Mouse (Mus musculus): ENCODE results near the gene Capns1. TPM values are rescaled to one million over a fixed set of nuclear protein-coding genes. Genes with fewer than 3 reads are reported as not detected.
A peak's percentile ranks its signal among the peaks of the same experiment; 100 is the strongest.
"Not testable (repeated sequence)": the region's sequence is repeated elsewhere in the genome, so short reads cannot be mapped to it uniquely, and the experiment has no call there.

Capns1 gene
- polyA plus RNA-seq, 1 experiment from 2014 or later: 94.9 TPM

DNA sequence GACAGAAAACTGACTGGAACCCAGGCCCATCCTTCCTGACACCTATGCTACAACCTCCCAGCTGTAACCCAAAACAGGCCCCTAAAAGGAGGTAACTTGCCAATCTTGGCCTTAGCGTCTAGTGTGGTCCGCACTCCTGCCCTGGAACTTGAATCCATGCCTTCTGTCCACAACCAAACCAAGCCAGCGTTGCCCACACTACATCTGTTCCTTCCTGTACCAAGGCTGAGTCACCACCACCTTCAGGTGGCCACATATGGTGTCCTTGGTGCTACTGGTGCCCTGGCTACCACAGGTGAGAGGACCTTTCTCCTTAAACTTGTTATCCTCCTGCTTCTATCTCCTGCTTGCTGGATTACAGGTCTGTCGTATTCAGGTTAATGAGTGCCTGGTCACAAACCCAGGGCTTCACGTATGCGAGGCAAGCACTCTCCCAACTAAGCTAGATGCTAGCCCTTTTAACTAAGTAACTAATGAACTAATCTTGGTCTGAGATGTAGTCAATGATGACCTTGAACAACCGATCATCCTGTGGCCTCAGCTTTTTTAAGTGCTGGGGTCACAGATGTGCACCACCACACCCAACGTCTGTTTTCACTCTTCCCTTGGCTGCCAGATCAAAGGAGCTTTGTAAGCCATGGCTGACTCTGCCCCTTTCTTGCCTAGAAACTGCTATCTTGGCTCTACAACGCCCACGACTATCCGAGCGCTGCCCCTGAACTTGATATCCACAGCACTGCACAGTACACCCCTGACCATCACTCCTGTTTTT, 10.1 kb downstream of the Capns1 start:
- Histone ChIP-seq H3K36me3 (peaks cover 73% of the 10 kb centered on the region), H3K4me3 (no peak overlapping the region), H3K4me1 (peaks cover 20% of the 10 kb centered on the region), H3K9me3 (no peaks in the 10 kb centered on the region), H3K4me2 (replicated peaks) (no peak overlapping the region), H3K27ac (no peak overlapping the region), H3K9ac (no peak overlapping the region), H3K27me3 (no peaks in the 10 kb centered on the region)
- no peak for ATAC-seq (ENCODE audit: low FRiP score, low read depth)
- 72% methylated on average over 12 of the region's 12 CpGs for WGBS

DNA sequence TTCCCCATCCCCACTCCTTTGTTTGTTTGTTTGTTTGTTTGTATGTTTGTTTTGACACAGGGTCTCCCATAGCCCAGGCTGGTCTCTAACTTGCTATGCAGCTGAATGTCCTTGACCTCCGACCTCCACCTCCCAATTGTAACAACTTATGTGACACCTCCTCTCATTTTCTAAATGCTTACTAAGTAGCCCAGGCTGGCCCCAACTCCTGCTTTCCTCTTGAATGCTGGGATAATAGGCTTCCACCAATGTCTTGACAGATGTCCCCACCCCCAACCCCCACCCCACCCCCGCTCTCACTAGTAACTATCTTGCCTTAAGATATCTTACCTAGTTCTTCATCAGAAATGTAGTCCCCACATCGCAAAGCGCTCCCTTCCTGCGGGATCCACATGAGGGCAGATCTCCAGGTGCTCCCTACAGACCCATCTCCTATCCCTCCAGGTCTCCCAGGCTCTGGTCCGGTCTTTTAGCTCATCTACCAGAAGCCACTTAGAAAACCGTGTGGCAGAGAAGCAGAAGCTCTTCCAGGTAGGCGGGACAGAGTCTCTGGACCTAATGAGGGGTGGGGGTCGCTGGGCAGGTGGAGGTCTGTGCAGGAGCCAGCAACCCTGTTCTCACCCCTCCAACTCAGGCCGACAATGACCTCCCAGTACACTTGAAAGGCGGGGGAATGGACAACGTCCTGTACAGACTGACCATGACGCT, 13.8 kb downstream of the Capns1 start:
- no peak for ATAC-seq (ENCODE audit: low FRiP score, low read depth)
- WGBS: 68% methylated on average over 13 of the region's 13 CpGs
- Histone ChIP-seq H3K9ac (no peak overlapping the region), H3K27me3 (no peaks in the 10 kb centered on the region), H3K36me3 (peaks cover 47% of the 10 kb centered on the region), H3K27ac (no peak overlapping the region), H3K4me1 (peaks cover 9% of the 10 kb centered on the region), H3K4me2 (replicated peaks) (no peak overlapping the region), H3K9me3 (no peaks in the 10 kb centered on the region), H3K4me3 (no peak overlapping the region)

- Histone ChIP-seq H3K36me3 (peaks cover 39% of the 10 kb centered on the region), H3K4me1 (peaks cover 9% of the 10 kb centered on the region), H3K9me3 (no peaks in the 10 kb centered on the region), H3K4me2 (replicated peaks) (peak within 1 kb of the TSS; percentile 46), H3K27ac (no peak within 1 kb of the TSS), H3K4me3 (peak within 1 kb of the TSS; percentile 8; the same call in 1 of the 2 replicates), H3K9ac (no peak within 1 kb of the TSS), H3K27me3 (no peaks in the 10 kb centered on the region)
- peak; percentile 45; the same call in 1 of the 2 replicates for ATAC-seq (ENCODE audit: low FRiP score, low read depth)
- 2% methylated on average over 11 of the region's 11 CpGs for WGBS
Measured at GRCm38 (mm10) chr7:30183879-30184289, 14.7 kb downstream of the Capns1 start, which contains the start of gene Cox7a1. TSS of gene Cox7a1 (plus strand) at chr7:30184144.

GRCm38 (mm10) chr7:30183189-30183588, 15.4 kb downstream of the Capns1 start:
- not testable (repeated sequence) for H3K4me3 ChIP-seq; H3K4me1 ChIP-seq; H3K4me2 ChIP-seq (replicated peaks); H3K9me3 ChIP-seq; ATAC-seq (ENCODE audit: low FRiP score, low read depth); H3K27me3 ChIP-seq; H3K27ac ChIP-seq; H3K9ac ChIP-seq
- 77% methylated on average over 7 of the region's 7 CpGs for WGBS
- peaks cover 39% of the 10 kb centered on the region for H3K36me3 ChIP-seq

GRCm38 (mm10) chr7:30181929-30182328, 16.7 kb downstream of the Capns1 start:
- not testable (repeated sequence) for H3K27ac ChIP-seq; H3K9me3 ChIP-seq; H3K4me1 ChIP-seq; H3K27me3 ChIP-seq; ATAC-seq (ENCODE audit: low FRiP score, low read depth); H3K4me2 ChIP-seq (replicated peaks); H3K9ac ChIP-seq; H3K4me3 ChIP-seq
- H3K36me3 ChIP-seq: peaks cover 36% of the 10 kb centered on the region
- 89% methylated on average over 10 of the region's 10 CpGs for WGBS

- Histone ChIP-seq H3K36me3 (peaks cover 36% of the 10 kb centered on the region), H3K9ac (no peak overlapping the region), H3K4me3 (no peak overlapping the region), H3K9me3 (no peaks in the 10 kb centered on the region), H3K4me1 (peaks cover 9% of the 10 kb centered on the region), H3K4me2 (replicated peaks) (no peak overlapping the region), H3K27me3 (no peaks in the 10 kb centered on the region), H3K27ac (no peak overlapping the region)
- no peak for ATAC-seq (ENCODE audit: low FRiP score, low read depth)
- WGBS: 3% methylated on average over 4 of the region's 4 CpGs
Measured at GRCm38 (mm10) chr7:30181308-30181707, 17.3 kb downstream of the Capns1 start.

DNA sequence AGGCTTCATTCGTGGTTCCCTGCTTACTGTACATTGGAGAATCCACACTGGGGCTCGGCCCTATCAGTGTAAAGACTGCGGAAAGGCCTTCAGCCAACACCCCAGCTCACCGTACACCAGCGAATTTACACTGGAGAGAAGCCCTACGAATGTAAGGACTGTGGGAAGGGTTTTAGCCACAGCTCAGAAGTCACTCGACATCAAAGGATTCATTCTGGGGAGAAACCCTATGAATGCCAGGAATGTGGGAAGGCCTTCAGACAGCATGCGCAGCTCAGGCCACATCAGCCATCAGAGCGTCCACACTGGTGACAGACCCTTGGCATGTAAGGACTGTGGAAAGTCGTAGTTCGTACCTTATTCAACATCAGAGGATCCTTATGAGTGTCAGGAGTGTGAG, 20.4 kb downstream of the Capns1 start:
- 79% methylated on average over 11 of the region's 11 CpGs for WGBS

GRCm38 (mm10) chr7:30176474-30176873, 22.1 kb downstream of the Capns1 start:
- Histone ChIP-seq H3K27me3 (no peaks in the 10 kb centered on the region), H3K9me3 (no peaks in the 10 kb centered on the region), H3K4me2 (replicated peaks) (no peak overlapping the region), H3K4me3 (no peak overlapping the region), H3K9ac (no peak overlapping the region), H3K27ac (no peak overlapping the region), H3K4me1 (no peaks in the 10 kb centered on the region), H3K36me3 (peaks cover 39% of the 10 kb centered on the region)
- WGBS: 82% methylated on average over 12 of the region's 12 CpGs
- no peak for ATAC-seq (ENCODE audit: low FRiP score, low read depth)

More for the DNA sequence above, 20.4 kb downstream of the Capns1 start:
- Histone ChIP-seq H3K4me3 (no peak overlapping the region), H3K27me3 (no peaks in the 10 kb centered on the region), H3K9me3 (no peaks in the 10 kb centered on the region), H3K4me2 (replicated peaks) (no peak overlapping the region), H3K9ac (no peak overlapping the region), H3K4me1 (no peaks in the 10 kb centered on the region), H3K27ac (no peak overlapping the region), H3K36me3 (peaks cover 39% of the 10 kb centered on the region)
- ATAC-seq (ENCODE audit: low FRiP score, low read depth): no peak

DNA sequence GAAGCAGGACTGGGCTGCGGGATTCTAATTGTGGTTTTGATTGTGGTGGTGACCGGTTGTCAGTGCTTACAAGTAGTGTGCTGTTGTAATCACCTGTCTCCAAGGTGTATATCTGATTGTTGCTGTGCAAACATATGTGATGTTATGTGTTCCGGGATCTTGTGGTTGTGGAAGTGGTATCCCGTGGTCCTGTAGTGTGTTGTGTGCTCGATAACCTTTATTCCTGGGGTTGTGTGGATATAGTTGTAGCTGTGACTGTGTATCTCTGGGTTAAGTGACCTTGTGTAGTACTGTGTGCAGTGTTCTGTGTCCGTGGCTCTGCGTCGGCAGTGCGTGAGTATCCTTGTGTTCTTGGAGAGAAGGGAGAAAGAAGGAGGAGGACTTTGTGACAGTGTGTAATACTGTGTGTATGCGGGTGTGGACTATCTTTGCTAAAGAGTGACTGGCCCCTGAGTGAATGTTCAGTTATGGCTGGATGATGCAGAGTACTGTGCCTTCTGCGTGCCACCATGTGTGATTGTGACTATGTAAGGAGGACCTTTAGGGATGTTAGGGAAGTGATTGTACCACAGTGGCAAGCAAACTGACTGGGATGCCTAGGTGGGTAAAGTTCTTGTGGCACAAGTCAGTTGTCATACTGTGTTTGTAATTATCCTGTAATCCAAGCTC, 28.2 kb downstream of the Capns1 start:
- ATAC-seq (ENCODE audit: low FRiP score, low read depth): peak; percentile 9; the same call in 1 of the 2 replicates
- Histone ChIP-seq H3K9ac (peak overlapping the region; percentile 88), H3K27ac (peak overlapping the region; percentile 91; the same call in 1 of the 2 replicates), H3K4me1 (peaks cover 15% of the 10 kb centered on the region), H3K4me2 (replicated peaks) (peak overlapping the region; percentile 76), H3K9me3 (peaks cover 21% of the 10 kb centered on the region), H3K4me3 (peak overlapping the region; percentile 71), H3K27me3 (no peaks in the 10 kb centered on the region), H3K36me3 (peaks cover 33% of the 10 kb centered on the region)
- WGBS: 24% methylated on average over 11 of the region's 11 CpGs

DNA sequence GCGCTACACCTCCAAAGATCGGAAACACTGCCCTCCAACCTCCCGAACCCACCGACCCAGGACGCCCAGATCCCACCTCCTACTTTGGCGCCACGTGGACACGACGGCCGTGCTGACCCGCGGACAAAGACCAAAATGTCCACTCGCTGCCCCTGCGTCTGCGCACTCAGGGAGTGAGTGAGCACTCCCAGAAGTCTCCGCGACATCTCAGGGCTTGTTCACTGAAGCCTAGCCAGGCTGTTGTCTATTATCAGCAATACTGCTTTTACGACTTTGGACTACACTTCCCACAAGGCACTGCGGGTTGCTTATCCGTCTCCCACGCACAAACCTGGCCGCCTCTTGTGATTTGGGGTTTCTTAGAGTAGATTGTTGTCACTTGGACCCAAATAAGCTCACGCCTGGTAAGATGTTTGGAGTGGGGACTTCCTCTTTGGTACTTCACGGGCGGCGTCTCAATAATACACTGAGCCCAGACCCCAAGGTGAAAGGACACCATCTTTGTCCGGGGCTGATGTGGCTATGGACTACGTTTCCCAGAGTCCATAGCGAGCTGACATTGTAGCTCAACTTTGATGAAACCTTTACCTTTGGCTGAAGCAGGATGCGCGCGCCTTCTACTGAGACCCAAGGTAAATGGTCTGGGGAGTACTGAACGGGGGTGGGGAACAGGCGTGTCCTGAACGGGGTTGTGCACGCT, 28.9 kb downstream of the Capns1 start, which contains the start of gene Zfp146:
Gene Zfp146 (minus strand): TSS at position 168 of the 700 bp plus-strand sequence.
- Histone ChIP-seq H3K27ac (peak within 1 kb of the TSS; percentile 91), H3K27me3 (no peaks in the 10 kb centered on the region), H3K4me1 (peaks cover 15% of the 10 kb centered on the region), H3K4me2 (replicated peaks) (peak within 1 kb of the TSS; percentile 76), H3K9me3 (peaks cover 28% of the 10 kb centered on the region), H3K9ac (peak within 1 kb of the TSS; percentile 88), H3K36me3 (peaks cover 40% of the 10 kb centered on the region), H3K4me3 (peak within 1 kb of the TSS; percentile 71)
- peak; percentile 98 for ATAC-seq (ENCODE audit: low FRiP score, low read depth)
- WGBS: 0% methylated on average over 36 of the region's 36 CpGs

- peaks cover 15% of the 10 kb centered on the region for H3K4me1 ChIP-seq
- H3K36me3 ChIP-seq: peaks cover 45% of the 10 kb centered on the region
- WGBS: 1% methylated on average over 21 of the region's 21 CpGs
- peak overlapping the region; percentile 91 for H3K27ac ChIP-seq
- peak overlapping the region; percentile 71 for H3K4me3 ChIP-seq
- peak overlapping the region; percentile 65 for H3K4me2 ChIP-seq (replicated peaks)
- peaks cover 34% of the 10 kb centered on the region for H3K9me3 ChIP-seq
- ATAC-seq (ENCODE audit: low FRiP score, low read depth): peak; percentile 39; the same call in 1 of the 2 replicates
- H3K27me3 ChIP-seq: no peaks in the 10 kb centered on the region
- H3K9ac ChIP-seq: peak overlapping the region; percentile 88
Measured at GRCm38 (mm10) chr7:30168914-30169582, 29.6 kb downstream of the Capns1 start.
